Mouse (Mus musculus): Measurements from ENCODE around the gene Hoxd1. TPM values are rescaled to one million over a fixed set of nuclear protein-coding genes. Genes with fewer than 3 reads are reported as not detected.
A peak's percentile ranks its signal among the peaks of the same experiment; 100 is the strongest.

Hoxd1 gene
- polyA plus RNA-seq, 1 experiment from 2014 or later, result 0.11 TPM

DNA sequence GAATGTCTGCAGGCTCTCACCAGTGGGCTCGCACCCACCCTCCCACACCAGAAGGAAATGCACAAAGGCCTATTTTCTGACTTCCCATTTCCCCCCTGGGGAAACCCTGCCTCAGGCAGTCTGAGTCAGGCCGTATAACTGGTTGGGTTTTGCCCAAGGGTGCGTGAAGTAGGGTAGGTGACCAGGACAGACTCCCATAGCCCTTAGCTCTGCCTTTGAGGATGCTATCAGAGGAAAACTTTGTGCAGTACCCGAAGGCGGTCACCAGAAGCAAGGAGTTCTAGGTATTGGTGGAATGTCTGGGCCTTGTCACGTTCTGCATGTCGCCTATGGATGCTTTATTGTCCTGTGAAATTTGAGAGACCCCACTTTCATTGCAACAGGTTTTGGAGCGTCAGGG lies 39.8 kb upstream of the Hoxd1 start:
- Histone ChIP-seq H3K4me2 (ENCODE audit: low read depth, low read length) (no peak overlapping the region; the same call in 1 of the 2 replicates), H3K4me3 (ENCODE audit: low read length) (no peak overlapping the region), H3K27me3 (replicated peaks; ENCODE audit: control insufficient read depth, insufficient read depth, low read length) (peaks cover 54% of the 10 kb centered on the region), H3K9me3 (ENCODE audit: control insufficient read depth, low read length) (no peaks in the 10 kb centered on the region), H3K36me3 (ENCODE audit: control insufficient read depth, insufficient read depth, low read length) (no peaks in the 10 kb centered on the region), H3K4me1 (ENCODE audit: control insufficient read depth, insufficient read depth, low read length) (peaks cover 15% of the 10 kb centered on the region; the same call in 1 of the 2 replicates), H3K9ac (ENCODE audit: low read depth, low read length) (no peak overlapping the region), H3K27ac (ENCODE audit: low read length) (no peak overlapping the region)
- 53% methylated on average over 8 of the region's 8 CpGs for WGBS
- no peak for ATAC-seq

DNA sequence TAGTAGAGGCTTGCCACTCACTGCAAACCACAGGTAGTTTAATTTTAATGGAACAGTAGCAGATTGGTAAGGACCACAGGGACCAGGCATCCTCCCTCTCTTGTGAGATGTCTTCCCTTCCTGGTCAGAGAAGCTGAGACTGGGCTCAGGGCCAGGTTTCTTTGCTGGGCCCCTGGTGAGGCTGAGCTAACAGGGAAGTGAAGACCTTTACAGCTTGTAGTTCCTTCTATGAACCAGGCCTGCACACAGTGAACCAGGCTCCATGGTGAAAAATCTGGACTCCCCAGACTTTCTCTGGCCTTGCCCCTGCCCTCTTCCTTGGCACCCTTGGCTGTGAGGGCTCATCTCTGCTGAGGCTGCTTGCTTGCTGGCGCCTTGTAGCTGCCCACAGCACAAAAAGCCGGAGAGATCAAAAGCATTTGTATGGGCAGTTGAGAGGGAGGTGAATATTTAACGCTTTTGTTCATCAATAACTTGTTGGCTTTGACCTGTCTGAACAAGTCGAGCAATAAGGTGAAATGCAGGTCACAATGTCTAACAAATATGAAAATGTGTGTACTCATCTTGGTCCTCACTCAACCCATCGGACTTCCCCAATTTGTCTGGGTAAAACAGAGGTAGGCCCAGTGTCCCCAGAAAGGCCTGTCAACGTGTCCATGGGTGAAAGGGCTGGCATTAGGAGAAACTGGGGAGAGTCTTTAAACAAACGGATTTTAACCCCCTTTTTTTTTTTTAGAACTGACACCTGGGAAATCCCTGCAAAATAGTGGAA lies 38.4 kb upstream of the Hoxd1 start:
- Histone ChIP-seq H3K36me3 (ENCODE audit: control insufficient read depth, insufficient read depth, low read length) (no peaks in the 10 kb centered on the region), H3K27ac (ENCODE audit: low read length) (no peak overlapping the region), H3K4me1 (ENCODE audit: control insufficient read depth, insufficient read depth, low read length) (peaks cover 15% of the 10 kb centered on the region; the same call in 1 of the 2 replicates), H3K4me2 (ENCODE audit: low read depth, low read length) (no peak overlapping the region), H3K27me3 (replicated peaks; ENCODE audit: control insufficient read depth, insufficient read depth, low read length) (peaks cover 66% of the 10 kb centered on the region), H3K9ac (ENCODE audit: low read depth, low read length) (no peak overlapping the region), H3K9me3 (ENCODE audit: control insufficient read depth, low read length) (no peaks in the 10 kb centered on the region), H3K4me3 (ENCODE audit: low read length) (no peak overlapping the region)
- peak; percentile 66 for ATAC-seq
- WGBS, result 45% methylated on average over 7 of the region's 7 CpGs

DNA sequence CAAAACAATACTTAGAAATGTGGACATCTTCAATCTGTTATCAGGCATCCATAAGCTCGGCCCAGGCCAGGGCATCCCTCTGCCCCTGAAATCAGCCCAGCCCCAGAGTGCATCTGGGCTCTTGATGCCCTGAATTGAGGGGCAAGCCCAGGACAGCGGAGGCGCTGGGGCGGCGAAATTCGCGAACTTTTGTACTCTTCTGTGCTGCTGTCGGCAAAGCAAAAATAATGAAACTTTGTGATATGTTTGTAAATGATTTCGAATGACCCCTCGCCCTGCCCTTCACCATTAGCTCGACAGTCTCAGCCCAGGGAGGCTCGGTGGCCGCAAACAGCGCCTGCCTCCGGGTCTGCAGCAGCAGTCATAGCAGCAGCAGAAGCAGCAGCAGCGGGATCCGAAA lies 37.6 kb upstream of the Hoxd1 start:
- H3K9me3 ChIP-seq (ENCODE audit: control insufficient read depth, low read length), result no peaks in the 10 kb centered on the region
- H3K4me3 ChIP-seq (ENCODE audit: low read length), result no peak overlapping the region
- H3K27me3 ChIP-seq (replicated peaks; ENCODE audit: control insufficient read depth, insufficient read depth, low read length), result peaks cover 63% of the 10 kb centered on the region
- no peak overlapping the region for H3K4me2 ChIP-seq (ENCODE audit: low read depth, low read length)
- H3K4me1 ChIP-seq (ENCODE audit: control insufficient read depth, insufficient read depth, low read length), result peaks cover 15% of the 10 kb centered on the region; the same call in 1 of the 2 replicates
- H3K9ac ChIP-seq (ENCODE audit: low read depth, low read length), result no peak overlapping the region
- 48% methylated on average over 17 of the region's 17 CpGs for WGBS
- no peak overlapping the region for H3K27ac ChIP-seq (ENCODE audit: low read length)
- H3K36me3 ChIP-seq (ENCODE audit: control insufficient read depth, insufficient read depth, low read length), result no peaks in the 10 kb centered on the region
- ATAC-seq, result no peak

GRCm38 (mm10) chr2:74726551-74726950 lies 36.2 kb upstream of the Hoxd1 start, which contains the start of gene Gm28230:
Gene Gm28230 (plus strand): TSS chr2:74726728.
- Histone ChIP-seq H3K27me3 (replicated peaks; ENCODE audit: control insufficient read depth, insufficient read depth, low read length) (peaks cover 68% of the 10 kb centered on the region), H3K9ac (ENCODE audit: low read depth, low read length) (peak within 1 kb of the TSS; percentile 56), H3K4me3 (ENCODE audit: low read length) (peak within 1 kb of the TSS; percentile 41), H3K4me1 (ENCODE audit: control insufficient read depth, insufficient read depth, low read length) (peaks cover 11% of the 10 kb centered on the region; the same call in 1 of the 2 replicates), H3K9me3 (ENCODE audit: control insufficient read depth, low read length) (no peaks in the 10 kb centered on the region), H3K36me3 (ENCODE audit: control insufficient read depth, insufficient read depth, low read length) (no peaks in the 10 kb centered on the region), H3K4me2 (ENCODE audit: low read depth, low read length) (peak within 1 kb of the TSS; percentile 49), H3K27ac (ENCODE audit: low read length) (peak within 1 kb of the TSS; percentile 33; the same call in 1 of the 2 replicates)
- WGBS, result 49% methylated on average over 5 of the region's 5 CpGs
- ATAC-seq, result no peak

GRCm38 (mm10) chr2:74726973-74727639 lies 35.7 kb upstream of the Hoxd1 start:
- peaks cover 70% of the 10 kb centered on the region for H3K27me3 ChIP-seq (replicated peaks; ENCODE audit: control insufficient read depth, insufficient read depth, low read length)
- H3K9ac ChIP-seq (ENCODE audit: low read depth, low read length), result peak overlapping the region; percentile 56
- peak overlapping the region; percentile 33; the same call in 1 of the 2 replicates for H3K27ac ChIP-seq (ENCODE audit: low read length)
- H3K4me3 ChIP-seq (ENCODE audit: low read length), result peak overlapping the region; percentile 41
- no peaks in the 10 kb centered on the region for H3K36me3 ChIP-seq (ENCODE audit: control insufficient read depth, insufficient read depth, low read length)
- WGBS, result 17% methylated on average over 43 of the region's 43 CpGs
- H3K4me2 ChIP-seq (ENCODE audit: low read depth, low read length), result peak overlapping the region; percentile 49
- ATAC-seq, result no peak
- peaks cover 11% of the 10 kb centered on the region; the same call in 1 of the 2 replicates for H3K4me1 ChIP-seq (ENCODE audit: control insufficient read depth, insufficient read depth, low read length)
- H3K9me3 ChIP-seq (ENCODE audit: control insufficient read depth, low read length), result no peaks in the 10 kb centered on the region

- H3K9ac ChIP-seq (ENCODE audit: low read depth, low read length), result peak overlapping the region; percentile 56
- H3K4me1 ChIP-seq (ENCODE audit: control insufficient read depth, insufficient read depth, low read length), result peaks cover 11% of the 10 kb centered on the region; the same call in 1 of the 2 replicates
- H3K4me3 ChIP-seq (ENCODE audit: low read length), result peak overlapping the region; percentile 41
- H3K4me2 ChIP-seq (ENCODE audit: low read depth, low read length), result peak overlapping the region; percentile 49
- no peak for ATAC-seq
- H3K27ac ChIP-seq (ENCODE audit: low read length), result peak overlapping the region; percentile 33; the same call in 1 of the 2 replicates
- H3K27me3 ChIP-seq (replicated peaks; ENCODE audit: control insufficient read depth, insufficient read depth, low read length), result peaks cover 67% of the 10 kb centered on the region
- H3K9me3 ChIP-seq (ENCODE audit: control insufficient read depth, low read length), result no peaks in the 10 kb centered on the region
- 23% methylated on average over 25 of the region's 25 CpGs for WGBS
- no peaks in the 10 kb centered on the region for H3K36me3 ChIP-seq (ENCODE audit: control insufficient read depth, insufficient read depth, low read length)
These were observed 35.0 kb upstream of the Hoxd1 start for GRCm38 (mm10) chr2:74727640-74728302.

- Histone ChIP-seq H3K27me3 (replicated peaks; ENCODE audit: control insufficient read depth, insufficient read depth, low read length) (peaks cover 65% of the 10 kb centered on the region), H3K4me1 (ENCODE audit: control insufficient read depth, insufficient read depth, low read length) (peaks cover 11% of the 10 kb centered on the region; the same call in 1 of the 2 replicates), H3K4me2 (ENCODE audit: low read depth, low read length) (peak overlapping the region; percentile 6; the same call in 1 of the 2 replicates), H3K4me3 (ENCODE audit: low read length) (peak overlapping the region; percentile 24), H3K27ac (ENCODE audit: low read length) (no peak overlapping the region), H3K9me3 (ENCODE audit: control insufficient read depth, low read length) (no peaks in the 10 kb centered on the region), H3K9ac (ENCODE audit: low read depth, low read length) (peak overlapping the region; percentile 37; the same call in 1 of the 2 replicates), H3K36me3 (ENCODE audit: control insufficient read depth, insufficient read depth, low read length) (no peaks in the 10 kb centered on the region)
- no peak for ATAC-seq
- WGBS, result 48% methylated on average over 13 of the region's 13 CpGs
These were observed 34.5 kb upstream of the Hoxd1 start for GRCm38 (mm10) chr2:74728303-74728680.

DNA sequence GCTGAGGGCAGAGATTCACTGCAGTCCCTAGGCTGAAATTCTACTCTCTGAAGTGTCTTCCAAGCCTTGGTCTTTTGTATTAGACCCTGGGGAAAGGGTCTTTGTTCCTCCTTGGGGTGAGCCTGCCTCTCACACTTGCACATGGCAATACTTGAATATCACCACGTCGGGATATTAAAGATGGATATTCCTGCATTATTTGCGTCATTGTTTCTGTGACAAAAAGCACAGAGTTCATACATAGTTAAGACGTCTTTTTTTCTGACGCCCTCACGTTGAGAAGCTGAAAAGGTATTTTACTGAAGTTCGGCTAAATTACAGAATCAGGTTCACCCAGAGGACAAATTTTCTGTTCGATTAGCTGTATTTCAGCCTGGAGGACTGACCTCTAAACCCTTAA lies 32.4 kb upstream of the Hoxd1 start:
- Histone ChIP-seq H3K4me1 (ENCODE audit: control insufficient read depth, insufficient read depth, low read length) (peaks cover 3% of the 10 kb centered on the region; the same call in 1 of the 2 replicates), H3K27me3 (replicated peaks; ENCODE audit: control insufficient read depth, insufficient read depth, low read length) (peaks cover 67% of the 10 kb centered on the region), H3K4me3 (ENCODE audit: low read length) (no peak overlapping the region), H3K9ac (ENCODE audit: low read depth, low read length) (no peak overlapping the region), H3K36me3 (ENCODE audit: control insufficient read depth, insufficient read depth, low read length) (no peaks in the 10 kb centered on the region), H3K27ac (ENCODE audit: low read length) (no peak overlapping the region), H3K4me2 (ENCODE audit: low read depth, low read length) (no peak overlapping the region), H3K9me3 (ENCODE audit: control insufficient read depth, low read length) (no peaks in the 10 kb centered on the region)
- WGBS, result 38% methylated on average over 8 of the region's 8 CpGs
- ATAC-seq, result no peak

GRCm38 (mm10) chr2:74731055-74731454 lies 31.7 kb upstream of the Hoxd1 start:
- no peak overlapping the region for H3K4me2 ChIP-seq (ENCODE audit: low read depth, low read length)
- no peak for ATAC-seq
- H3K9ac ChIP-seq (ENCODE audit: low read depth, low read length), result no peak overlapping the region
- H3K27me3 ChIP-seq (replicated peaks; ENCODE audit: control insufficient read depth, insufficient read depth, low read length), result peaks cover 69% of the 10 kb centered on the region
- H3K27ac ChIP-seq (ENCODE audit: low read length), result no peak overlapping the region
- peaks cover 3% of the 10 kb centered on the region; the same call in 1 of the 2 replicates for H3K4me1 ChIP-seq (ENCODE audit: control insufficient read depth, insufficient read depth, low read length)
- H3K9me3 ChIP-seq (ENCODE audit: control insufficient read depth, low read length), result no peaks in the 10 kb centered on the region
- H3K36me3 ChIP-seq (ENCODE audit: control insufficient read depth, insufficient read depth, low read length), result no peaks in the 10 kb centered on the region
- no peak overlapping the region for H3K4me3 ChIP-seq (ENCODE audit: low read length)

All from intestine, embryonic 16.5 days (tissue).